Mouse (Mus musculus) lung, postnatal 0 days (tissue): ENCODE measurements around the gene Hk3.

ENCODE experiments used
- CTCF ChIP-seq: IDR thresholded peaks from 2 replicates; pipeline ENCODE4 v1.5.1; 2016; ENCODE audit warnings: antibody characterized with exemption, mild to moderate bottlenecking
- EP300 ChIP-seq: IDR thresholded peaks from 2 replicates; pipeline ENCODE4 v1.6.1; 2016; ENCODE audit warnings: antibody characterized with exemption, mild to moderate bottlenecking, control low read depth

DNA sequence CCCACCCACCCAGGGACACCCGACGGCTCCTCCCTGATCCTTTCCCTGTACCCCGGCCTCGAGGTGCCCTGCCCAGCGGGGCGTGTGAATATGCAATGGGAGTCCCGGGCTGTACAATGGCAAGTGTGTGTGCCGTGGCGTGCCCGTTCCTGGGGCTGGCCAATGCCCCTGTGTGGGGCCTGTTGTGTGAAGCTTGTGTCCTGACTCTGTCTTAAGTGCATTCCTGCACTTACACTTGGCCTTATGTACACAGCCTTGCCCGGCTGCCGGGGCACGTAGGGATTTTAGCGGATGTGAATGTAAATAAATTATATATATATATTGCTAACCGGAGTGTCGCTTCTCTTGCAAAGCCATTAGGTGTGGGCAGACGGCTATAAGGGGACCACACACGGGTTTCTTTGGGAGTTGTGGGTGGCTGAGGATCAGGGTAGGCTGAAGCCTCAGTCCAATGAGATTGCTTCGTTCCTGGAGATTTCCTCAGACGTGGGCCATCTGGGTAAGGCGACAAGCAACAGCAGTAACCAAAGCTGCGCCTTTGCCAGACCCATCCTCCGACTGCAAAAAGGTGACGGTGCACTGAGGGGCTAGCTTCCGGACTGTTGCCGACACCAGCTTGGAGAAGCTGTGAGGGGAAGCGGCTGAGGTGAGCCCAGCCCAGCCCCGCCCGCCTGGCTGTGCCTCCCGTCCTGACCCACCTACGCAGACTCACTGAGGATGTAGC is 15.3 kb downstream of the Hk3 start:
- TF ChIP-seq CTCF (no peak), EP300 (no peak)
